Mouse (Mus musculus) adrenal gland (tissue): ENCODE measurements around the gene Cpn1.
"Not testable (repeated sequence)": the region's sequence is repeated elsewhere in the genome, so short reads cannot be mapped to it uniquely, and the experiment has no call there.

Source experiments
- intact Hi-C: fragments of 180-260 bp; cut with DNase I; formaldehyde crosslinking; loops from one replicate; pipeline ENCODE4 v1.15.1; 2025

Gene Cpn1

DNA sequence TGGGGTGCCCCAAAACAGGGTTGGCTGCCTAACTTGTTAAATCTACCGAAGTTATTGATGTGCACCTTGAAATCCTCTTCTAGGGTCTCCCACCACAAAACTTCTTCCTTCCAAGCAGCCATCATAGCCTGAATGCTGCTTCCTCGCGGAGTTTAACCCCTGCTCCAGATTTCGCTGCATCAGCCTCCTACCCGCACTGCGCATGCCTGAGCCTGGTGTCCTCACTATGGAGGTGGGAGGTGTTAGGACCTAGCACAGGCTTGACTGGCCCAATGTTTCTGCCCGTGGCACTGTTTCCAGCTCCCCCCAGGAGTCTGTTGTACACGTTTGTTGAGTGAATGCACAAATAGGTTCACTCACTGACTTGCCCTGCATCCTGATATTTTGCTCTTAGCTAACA lies 4.0 kb upstream of the Cpn1 start:
- intact Hi-C loops: no loop called here

GRCm38 (mm10) chr19:43981992-43982391 lies 4.4 kb downstream of the Cpn1 start:
- intact Hi-C loops: no loop called here

DNA sequence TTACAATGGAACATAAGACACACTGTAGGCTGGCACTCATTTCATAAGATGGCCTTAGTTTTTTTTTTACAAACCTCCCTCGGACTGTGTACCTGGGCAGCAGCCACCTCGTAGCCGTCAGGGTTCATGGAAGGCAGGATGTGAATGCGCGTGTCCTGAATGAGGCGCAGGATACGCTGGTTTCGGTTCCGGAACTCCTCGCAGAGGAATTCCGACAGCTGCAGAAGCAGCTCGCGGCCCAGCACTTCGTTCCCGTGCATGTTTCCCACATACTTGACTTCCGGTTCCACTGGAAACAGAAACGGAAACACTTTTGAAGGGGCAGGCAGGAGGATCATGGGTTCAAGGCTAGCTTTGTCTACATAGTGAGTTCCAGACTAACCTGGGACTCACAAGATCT lies 5.6 kb downstream of the Cpn1 start:
- intact Hi-C loops: no loop called here

GRCm38 (mm10) chr19:43977799-43978198 lies 8.6 kb downstream of the Cpn1 start:
- intact Hi-C loops: no loop called here

DNA sequence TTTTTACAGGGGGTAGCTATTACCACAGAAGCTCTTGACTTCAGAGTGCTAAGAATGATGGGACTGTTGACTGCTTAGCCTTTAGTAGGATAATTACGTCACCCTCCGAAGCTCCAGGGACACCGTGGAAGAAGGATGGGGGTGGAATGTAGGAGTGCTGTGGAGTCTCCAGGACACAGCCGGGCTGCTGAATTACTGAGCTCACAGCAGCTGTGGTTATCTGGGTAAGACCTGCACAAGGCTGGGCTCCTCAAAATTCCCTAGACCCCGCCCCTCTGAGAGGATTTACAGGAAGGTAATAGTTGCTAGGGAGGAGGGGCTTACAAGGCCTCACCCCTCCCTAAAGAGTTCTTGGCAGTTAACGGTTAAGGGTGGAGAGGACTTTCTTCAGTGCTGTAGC lies 9.7 kb downstream of the Cpn1 start:
- intact Hi-C loops: no loop called here

- intact Hi-C loops: no loop called here
Observed at GRCm38 (mm10) chr19:43974221-43974620, 12.1 kb downstream of the Cpn1 start.

- intact Hi-C loops: no loop called here
Observed at GRCm38 (mm10) chr19:43973711-43974110, 12.6 kb downstream of the Cpn1 start.

- intact Hi-C loops: no loop called here
Observed at GRCm38 (mm10) chr19:43972129-43972528, 14.2 kb downstream of the Cpn1 start.

GRCm38 (mm10) chr19:43968436-43969026 lies 17.8 kb downstream of the Cpn1 start:
- intact Hi-C loops: no loop called here

DNA sequence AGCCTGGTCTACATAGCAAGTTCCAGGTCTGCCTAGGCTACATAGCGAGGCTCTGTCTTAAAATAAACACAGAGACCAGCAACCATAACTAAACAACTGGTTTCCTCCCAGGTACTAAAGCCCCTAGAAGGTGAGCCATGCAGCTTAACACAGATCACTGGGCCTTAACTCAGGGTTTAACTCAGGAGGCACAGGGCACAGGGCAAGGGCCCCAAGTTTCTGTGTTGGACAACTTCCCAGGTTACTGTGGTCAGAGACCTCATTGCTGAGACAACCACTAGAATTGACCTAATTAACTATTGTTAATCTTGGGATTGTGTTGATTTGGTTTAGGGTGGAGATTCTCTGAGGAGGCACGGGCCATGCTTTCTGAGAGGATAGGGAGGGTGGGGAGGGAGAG lies 19.9 kb downstream of the Cpn1 start:
- intact Hi-C loops: no loop called here

DNA sequence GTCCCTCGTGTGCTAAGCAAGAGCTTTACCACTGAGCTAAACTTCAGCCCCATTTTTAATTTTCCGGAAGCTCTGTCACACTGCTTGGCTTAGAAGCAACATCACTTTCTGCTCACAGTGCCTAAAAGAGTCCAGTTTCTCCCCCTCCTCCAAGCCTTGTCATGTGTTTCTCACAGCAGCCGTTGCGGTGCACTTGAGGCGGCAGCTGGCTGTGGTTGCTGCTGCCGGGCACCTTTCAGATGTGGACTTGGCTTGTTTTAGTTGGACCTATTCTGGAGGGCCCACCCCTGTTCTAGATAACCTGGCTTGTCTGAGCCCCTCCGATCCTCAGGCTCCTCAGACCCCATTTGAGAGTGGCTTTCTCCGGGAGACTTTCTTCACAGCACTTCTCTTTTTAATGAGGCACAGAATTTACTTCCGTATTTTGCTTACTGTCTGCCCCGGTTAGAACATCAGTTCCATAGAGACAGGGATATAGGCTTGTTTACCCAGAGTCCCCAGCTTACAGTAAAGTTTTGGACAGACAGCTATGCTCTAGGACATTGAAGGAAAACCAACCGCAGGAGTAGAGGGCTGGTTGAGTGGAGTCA lies 20.8 kb downstream of the Cpn1 start:
- intact Hi-C loops: no loop called here

DNA sequence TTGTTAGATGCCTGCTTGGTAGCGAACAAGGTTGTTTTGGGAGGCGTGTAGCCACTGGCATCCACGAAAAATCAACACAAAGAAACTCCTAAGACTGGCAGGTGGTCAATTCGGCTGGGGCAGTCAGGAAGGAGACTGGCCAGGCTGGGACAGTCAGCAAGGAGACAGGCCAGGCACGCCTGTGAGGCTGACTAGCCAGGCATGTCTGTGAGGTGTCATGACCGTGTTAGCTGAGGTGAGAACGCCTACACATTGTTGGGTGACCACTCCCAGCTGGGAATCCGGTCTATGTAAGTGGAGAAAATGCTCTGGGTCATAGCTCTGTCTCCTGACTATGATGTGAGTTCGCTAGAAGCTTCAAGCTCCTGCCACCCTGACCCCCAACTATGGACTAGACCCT lies 23.6 kb downstream of the Cpn1 start:
- intact Hi-C loops: no loop called here

DNA sequence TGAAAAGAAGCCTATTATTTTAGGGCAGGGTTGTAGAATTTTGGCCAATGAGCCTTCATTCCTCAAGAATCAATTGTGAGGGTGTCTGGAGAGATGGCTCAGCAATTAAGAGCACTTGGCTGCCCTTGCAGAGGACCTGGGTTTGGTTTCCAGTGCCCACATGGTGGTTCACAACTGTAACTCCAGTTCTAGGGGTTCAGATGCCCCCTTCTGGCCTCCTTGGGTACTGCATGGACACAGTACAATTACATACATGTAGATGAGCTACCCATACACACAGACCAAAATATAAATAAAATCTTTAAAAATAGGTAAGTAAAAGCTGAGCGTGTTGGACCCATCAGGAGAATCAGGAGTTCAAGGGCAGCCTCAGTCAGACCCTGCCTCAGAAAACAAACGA lies 25.2 kb downstream of the Cpn1 start:
- intact Hi-C loops: loop anchor here (2.0 kb wide), 1 partner anchor 128 kb away; no protein-coding TSS in a partner anchor

- intact Hi-C loops: loop anchor here (2.0 kb wide), 1 partner anchor 127 kb away; no protein-coding TSS in a partner anchor
Observed at GRCm38 (mm10) chr19:43960014-43960413, 26.3 kb downstream of the Cpn1 start.

DNA sequence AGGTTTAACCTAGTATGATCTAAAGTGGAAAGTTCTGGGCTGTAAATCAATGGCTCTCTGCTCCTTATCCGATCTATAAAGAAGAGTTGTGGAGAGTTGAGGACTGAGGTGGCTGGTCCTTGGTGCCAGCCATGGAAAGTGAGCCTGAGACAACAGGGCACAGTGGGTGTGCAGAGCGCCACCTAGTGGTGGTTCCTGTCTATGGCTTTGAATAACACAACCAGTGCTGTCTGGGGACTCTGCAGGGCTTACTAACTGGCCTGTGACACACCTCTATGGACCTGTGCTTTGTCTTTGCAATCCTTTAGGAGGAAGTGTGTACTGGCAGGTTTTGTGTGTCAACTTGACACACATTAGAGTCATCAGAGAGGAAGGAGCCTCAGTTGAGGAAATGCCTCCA lies 27.2 kb downstream of the Cpn1 start:
- intact Hi-C loops: loop anchor here (5.0 kb wide), 2 partner anchors 107 to 197 kb away; no protein-coding TSS in a partner anchor

- intact Hi-C loops: loop anchor here (5.0 kb wide), 2 partner anchors 106 to 196 kb away; no protein-coding TSS in a partner anchor
Observed at GRCm38 (mm10) chr19:43957881-43958280, 28.5 kb downstream of the Cpn1 start.

- intact Hi-C loops: loop anchor here (5.0 kb wide), 2 partner anchors 105 to 195 kb away; no protein-coding TSS in a partner anchor
Observed at GRCm38 (mm10) chr19:43957402-43957801, 29.0 kb downstream of the Cpn1 start.

- intact Hi-C loops: loop anchor here (5.0 kb wide), 2 partner anchors 103 to 193 kb away; no protein-coding TSS in a partner anchor
Observed at GRCm38 (mm10) chr19:43955266-43955665, 31.1 kb downstream of the Cpn1 start.

DNA sequence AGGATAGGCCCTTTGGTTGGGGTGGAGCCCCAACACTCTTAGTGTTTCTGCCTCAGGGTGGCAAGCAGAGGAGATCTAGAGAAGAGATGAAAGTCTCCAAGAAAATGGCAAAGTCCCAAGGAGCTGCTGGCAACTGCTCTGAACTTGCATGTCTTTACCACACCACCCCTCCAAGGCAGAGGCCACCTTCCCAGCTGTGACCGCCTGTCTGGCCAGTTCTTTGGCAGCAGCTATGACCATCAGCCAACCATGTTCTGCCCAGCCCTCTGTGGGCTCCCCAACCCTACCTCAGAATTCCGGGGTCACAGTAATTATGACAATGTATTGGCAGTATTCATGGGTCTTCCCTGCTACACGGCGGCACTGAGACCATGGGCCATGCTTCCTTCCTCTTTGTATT lies 31.5 kb downstream of the Cpn1 start:
- intact Hi-C loops: loop anchor here (5.0 kb wide), 2 partner anchors 103 to 193 kb away; no protein-coding TSS in a partner anchor

DNA sequence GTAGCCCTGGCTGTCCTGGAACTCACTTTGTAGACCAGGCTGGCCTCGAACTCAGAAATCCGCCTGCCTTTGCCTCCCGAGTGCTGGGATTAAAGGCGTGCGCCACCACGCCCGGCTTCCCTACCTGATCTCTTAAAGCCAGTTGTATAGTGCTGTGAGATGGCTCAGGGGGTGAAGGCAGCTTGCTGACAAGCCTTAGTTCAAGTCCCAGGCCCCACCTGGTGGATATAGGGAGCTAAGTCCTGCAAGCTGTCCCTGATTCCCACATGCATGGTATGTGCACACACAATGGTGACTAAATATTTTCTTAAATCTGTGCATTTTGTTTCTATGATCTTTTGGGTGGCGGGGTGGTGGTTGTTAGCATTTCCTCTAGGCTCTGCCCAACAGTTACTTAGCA lies 33.4 kb downstream of the Cpn1 start:
- intact Hi-C loops: not testable (repeated sequence)

- intact Hi-C loops: no loop called here
Observed at GRCm38 (mm10) chr19:43949111-43949810, 37.1 kb downstream of the Cpn1 start.

DNA sequence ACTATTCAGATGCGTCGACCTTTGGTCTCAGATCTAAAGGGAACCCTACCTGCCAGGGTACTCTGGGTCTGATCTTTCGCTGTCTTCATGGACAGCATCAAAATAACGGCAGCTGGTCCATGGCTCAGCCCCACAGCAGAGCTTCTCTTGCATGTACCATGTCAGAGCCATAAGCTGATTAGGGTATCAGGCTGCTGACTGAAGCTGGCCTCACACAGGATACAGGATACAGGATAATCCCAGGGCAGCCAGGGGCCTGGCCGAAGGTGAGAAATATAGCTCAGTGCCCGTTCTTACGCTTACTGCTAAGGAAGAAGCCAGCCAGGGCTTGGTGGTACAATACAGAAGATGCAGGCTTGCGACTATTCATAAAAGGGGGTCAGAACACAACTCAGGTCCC lies 41.8 kb downstream of the Cpn1 start:
- intact Hi-C loops: loop anchor here (5.0 kb wide), 2 partner anchors 37 to 92 kb away; no protein-coding TSS in a partner anchor
